Mouse (Mus musculus) kidney, embryonic 16.5 days (tissue): ENCODE data around the gene Nubpl. TPM values are rescaled to one million over a fixed set of nuclear protein-coding genes. Genes with fewer than 3 reads are reported as not detected.
"Not testable (repeated sequence)": the region's sequence is repeated elsewhere in the genome, so short reads cannot be mapped to it uniquely, and the experiment has no call there.

Experiments used
- ATAC-seq: fragments of 200-750 bp; cut with Nextera tagmentation; 2 replicates; pipeline ENCODE4 v1.8.0; 2017; ENCODE audit warnings: moderate TSS enrichment; ENCODE audit not compliant: low FRiP score, low TSS enrichment
- H3K27ac ChIP-seq: fragments of 300-500 bp; sonication (generic); 2 replicates; pipeline ENCODE4 v1.5.1; 2014; ENCODE audit warnings: low read length
- H3K27me3 ChIP-seq: fragments of 300-500 bp; sonication (generic); 2 replicates; pipeline ENCODE4 v1.6.1; 2014; ENCODE audit warnings: low read length, control low read depth, mixed read lengths; ENCODE audit not compliant: insufficient read depth
- H3K36me3 ChIP-seq: fragments of 300-500 bp; sonication (generic); 2 replicates; pipeline ENCODE4 v1.6.1; 2014; ENCODE audit warnings: low read length, control low read depth, mixed read lengths; ENCODE audit not compliant: insufficient read depth
- H3K4me1 ChIP-seq: fragments of 300-500 bp; sonication (generic); 2 replicates; pipeline ENCODE4 v1.6.1; 2014; ENCODE audit warnings: low read length, control low read depth, mixed read lengths; ENCODE audit not compliant: insufficient read depth
- H3K4me2 ChIP-seq: fragments of 300-500 bp; sonication (generic); replicated peaks from 2 replicates; pipeline ENCODE4 v1.6.1; 2014; ENCODE audit warnings: low read depth, low read length
- H3K4me3 ChIP-seq: fragments of 300-500 bp; sonication (generic); 2 replicates; pipeline ENCODE4 v1.5.1; 2014; ENCODE audit warnings: mild to moderate bottlenecking, low read length
- H3K9ac ChIP-seq: fragments of 300-500 bp; sonication (generic); replicated peaks from 2 replicates; pipeline ENCODE4 v1.6.1; 2014; ENCODE audit warnings: low read length
- H3K9me3 ChIP-seq: fragments of 300-500 bp; sonication (generic); 2 replicates; pipeline ENCODE4 v1.6.1; 2016; ENCODE audit warnings: low read length, control low read depth
- WGBS: fragments of 180-500 bp; shearing (Covaris S2); extraction: QIAGEN DNeasy Blood & Tissue Kit; methylation state at CpG from one replicate; pipeline ENCODE4 v1.1.7; 2014; 5-methylcytosine and 5-hydroxymethylcytosine counted together
- polyA plus RNA-seq: library from polyadenylated mRNA; unstranded; fragments of >200 nt; fragmentation: Nextera tagmentation; extraction: Ambion mirVana; gene quantifications from 2 replicates; pipeline ENCODE4 v1.2.1, GENCODE M21; 2015

Nubpl gene
- 16.6 and 16.8 TPM in 2 replicates for polyA plus RNA-seq

DNA sequence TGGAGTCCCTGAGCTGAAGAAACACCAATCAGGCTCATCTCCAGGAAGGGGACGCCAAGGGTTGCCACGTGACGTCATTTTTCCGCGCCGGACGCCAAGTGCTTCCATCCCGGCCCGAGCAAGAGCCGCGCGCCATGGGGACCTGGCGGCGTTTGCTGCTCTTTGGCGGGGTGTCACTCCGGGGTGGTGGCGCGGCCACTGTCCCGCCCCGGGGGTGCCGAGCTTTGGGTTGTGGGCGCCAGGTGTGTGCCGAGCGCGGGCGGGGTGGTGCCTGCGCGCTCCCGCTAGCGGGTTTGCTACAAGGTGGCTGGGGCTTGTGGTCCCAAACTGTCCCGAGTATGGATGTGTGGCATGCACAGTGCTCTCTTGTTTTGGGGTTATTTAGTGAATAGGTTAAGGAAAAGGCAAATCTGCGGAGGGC is at the start of gene Nubpl:
TSS of gene Nubpl (plus strand) at position 88 of the 421 bp plus-strand sequence.
- H3K9me3 ChIP-seq, result no peaks in the 10 kb centered on the region
- peak within 1 kb of the TSS; percentile 91 for H3K4me3 ChIP-seq
- peak within 1 kb of the TSS; percentile 97 for H3K9ac ChIP-seq
- no peaks in the 10 kb centered on the region for H3K36me3 ChIP-seq
- H3K4me2 ChIP-seq, result peak within 1 kb of the TSS; percentile 62
- H3K27me3 ChIP-seq, result no peaks in the 10 kb centered on the region
- H3K4me1 ChIP-seq, result 0 out of 2 replicates have a peak, but pooled peaks cover 6% of the 10 kb centered on the region
- H3K27ac ChIP-seq, result 0 out of 2 replicates have a peak within 1 kb of the TSS, but pooled peaks have one; percentile 48
- peak; percentile 99 for ATAC-seq
- WGBS, result 0% methylated on average over 32 of the region's 32 CpGs

DNA sequence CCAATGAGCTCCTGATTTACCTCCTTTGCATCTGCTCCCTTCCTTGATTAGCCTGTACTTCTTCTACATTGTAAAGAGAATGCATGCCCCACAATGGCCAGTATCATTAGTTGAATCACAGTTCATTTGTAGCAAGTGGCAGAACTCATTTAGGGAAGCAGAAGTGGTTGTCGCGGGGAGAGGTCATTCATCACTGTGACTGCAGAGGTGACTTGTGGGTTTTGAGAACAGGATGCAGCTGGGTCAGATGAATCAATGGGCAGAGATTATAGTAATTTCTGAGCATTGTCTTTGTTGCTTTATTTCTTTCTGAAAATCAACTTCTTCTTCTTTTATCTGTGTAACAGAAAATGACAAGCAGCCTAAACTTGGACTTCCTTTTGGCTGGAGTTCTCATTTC is 48.2 kb upstream of the Nubpl start:
- no peak overlapping the region for H3K9ac ChIP-seq
- H3K9me3 ChIP-seq, result no peaks in the 10 kb centered on the region
- H3K36me3 ChIP-seq, result no peaks in the 10 kb centered on the region
- H3K4me3 ChIP-seq, result no peak overlapping the region
- no peaks in the 10 kb centered on the region for H3K4me1 ChIP-seq
- 59% methylated on average over 2 of the region's 2 CpGs for WGBS
- no peak for ATAC-seq
- H3K27ac ChIP-seq, result no peak overlapping the region
- no peaks in the 10 kb centered on the region for H3K27me3 ChIP-seq
- no peak overlapping the region for H3K4me2 ChIP-seq

DNA sequence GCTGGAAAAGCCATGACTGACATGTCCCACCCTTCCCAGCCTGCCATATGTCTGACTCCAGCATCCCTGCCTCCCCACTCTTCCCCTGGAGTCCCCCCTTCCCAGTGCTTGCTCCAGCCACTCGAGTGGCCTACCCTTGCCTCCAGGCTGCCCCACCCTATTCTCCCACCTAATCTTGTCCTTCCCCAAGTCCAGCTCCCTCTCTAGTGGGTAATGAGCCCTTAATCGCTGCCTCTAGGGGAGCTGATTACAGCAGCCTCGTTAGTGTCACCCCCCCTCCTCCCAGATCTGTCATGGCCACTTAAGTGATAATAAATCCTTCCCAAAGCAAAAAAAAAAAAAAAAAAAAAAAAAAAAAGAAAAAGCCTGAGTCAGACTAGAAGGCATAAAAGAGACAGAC is 18.2 kb upstream of the Nubpl start:
- H3K36me3 ChIP-seq, H3K27me3 ChIP-seq, H3K9me3 ChIP-seq, H3K4me2 ChIP-seq, H3K4me3 ChIP-seq, H3K4me1 ChIP-seq, H3K27ac ChIP-seq, H3K9ac ChIP-seq: not testable (repeated sequence)
- ATAC-seq, result peak; percentile 74
- no CpG with 5 or more reads among the region's 3 CpGs for WGBS

DNA sequence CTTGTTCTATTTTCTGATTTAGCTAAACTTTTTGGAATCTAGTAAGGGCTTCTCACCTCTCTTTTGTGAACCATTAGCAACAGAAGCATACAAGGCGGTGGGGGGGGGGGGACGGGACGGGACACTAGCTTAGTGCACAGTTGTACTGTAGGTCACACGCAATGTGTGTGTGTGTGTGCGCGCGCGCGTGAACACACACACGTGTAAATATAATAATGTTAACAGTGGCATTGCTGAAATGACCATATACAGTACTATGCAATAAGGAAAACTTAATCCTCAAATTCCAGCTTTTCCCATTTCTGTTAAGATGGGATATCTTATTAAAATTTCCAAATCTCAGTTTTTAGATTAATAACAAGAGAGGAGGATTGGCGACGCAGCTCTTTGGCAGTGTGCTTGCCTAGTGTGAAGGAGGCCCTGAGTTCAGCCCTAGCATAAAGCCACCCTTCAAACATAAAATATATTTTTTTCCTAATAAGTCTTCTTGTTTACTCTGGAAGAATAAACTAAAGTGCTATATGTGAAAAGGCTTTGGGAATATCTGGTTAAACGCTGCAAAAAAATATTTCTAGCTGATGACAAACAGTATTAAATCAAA is 388 bp upstream of the Nubpl start:
- H3K27ac ChIP-seq, result no peak overlapping the region
- WGBS, result 74% methylated on average over 13 of the region's 13 CpGs
- no peak overlapping the region for H3K9ac ChIP-seq
- H3K27me3 ChIP-seq, result no peaks in the 10 kb centered on the region
- 0 out of 2 replicates have a peak, but pooled peaks cover 6% of the 10 kb centered on the region for H3K4me1 ChIP-seq
- peak overlapping the region; percentile 91 for H3K4me3 ChIP-seq
- H3K36me3 ChIP-seq, result no peaks in the 10 kb centered on the region
- ATAC-seq, result peak; percentile 52
- H3K9me3 ChIP-seq, result no peaks in the 10 kb centered on the region
- peak overlapping the region; percentile 62 for H3K4me2 ChIP-seq

DNA sequence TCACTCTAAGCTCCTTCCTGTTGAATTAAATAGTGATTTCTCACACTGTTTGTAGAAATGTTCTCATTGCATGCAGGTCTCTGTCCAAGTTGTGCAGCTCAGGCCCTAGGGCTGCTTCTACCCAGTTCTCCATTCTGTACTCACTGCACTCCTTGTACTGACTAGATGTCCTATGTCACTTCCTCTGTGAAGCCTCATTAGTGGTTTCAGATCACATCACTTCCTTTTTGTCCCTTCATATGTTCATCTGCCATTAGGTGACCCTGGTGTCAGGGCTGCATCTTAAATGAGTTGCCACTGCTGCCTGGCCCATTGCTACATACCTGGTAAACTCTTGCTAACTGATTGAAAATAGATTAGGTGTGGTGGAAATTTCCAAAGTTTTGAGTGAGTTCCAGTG is 22.7 kb downstream of the Nubpl start:
- Histone ChIP-seq H3K9ac (no peak overlapping the region), H3K4me2 (no peak overlapping the region), H3K36me3 (no peaks in the 10 kb centered on the region), H3K4me1 (no peaks in the 10 kb centered on the region), H3K27ac (no peak overlapping the region), H3K9me3 (no peaks in the 10 kb centered on the region), H3K4me3 (no peak overlapping the region), H3K27me3 (no peaks in the 10 kb centered on the region)
- no peak for ATAC-seq

- H3K27me3 ChIP-seq, result no peaks in the 10 kb centered on the region
- H3K4me2 ChIP-seq, result no peak overlapping the region
- H3K27ac ChIP-seq, result peak overlapping the region; percentile 51; the same call in 1 of the 2 replicates
- no peak overlapping the region for H3K9ac ChIP-seq
- no peaks in the 10 kb centered on the region for H3K36me3 ChIP-seq
- H3K4me1 ChIP-seq, result peaks cover 5% of the 10 kb centered on the region; the same call in 1 of the 2 replicates
- H3K4me3 ChIP-seq, result no peak overlapping the region
- no peaks in the 10 kb centered on the region for H3K9me3 ChIP-seq
- WGBS, result 45% methylated on average over 3 of the region's 3 CpGs
- ATAC-seq, result peak; percentile 93
Observed at GRCm38 (mm10) chr12:52126407-52126806, 28.9 kb downstream of the Nubpl start.

- Histone ChIP-seq H3K36me3 (no peaks in the 10 kb centered on the region), H3K4me3 (no peak overlapping the region), H3K27ac (no peak overlapping the region), H3K4me1 (peaks cover 5% of the 10 kb centered on the region; the same call in 1 of the 2 replicates), H3K27me3 (no peaks in the 10 kb centered on the region), H3K9me3 (no peaks in the 10 kb centered on the region), H3K4me2 (no peak overlapping the region), H3K9ac (no peak overlapping the region)
- 93% methylated on average over 3 of the region's 3 CpGs for WGBS
- ATAC-seq, result no peak
Observed at GRCm38 (mm10) chr12:52129072-52129471, 31.5 kb downstream of the Nubpl start.

- peak; percentile 57; the same call in 1 of the 2 replicates for ATAC-seq
- H3K27ac ChIP-seq, result peak overlapping the region; percentile 2; the same call in 1 of the 2 replicates
- no peaks in the 10 kb centered on the region for H3K27me3 ChIP-seq
- peak overlapping the region; percentile 27 for H3K4me2 ChIP-seq
- H3K4me3 ChIP-seq, result no peak overlapping the region
- H3K36me3 ChIP-seq, result no peaks in the 10 kb centered on the region
- WGBS, result 8% methylated on average over 10 of the region's 10 CpGs
- peaks cover 3% of the 10 kb centered on the region; the same call in 1 of the 2 replicates for H3K4me1 ChIP-seq
- H3K9me3 ChIP-seq, result no peaks in the 10 kb centered on the region
- H3K9ac ChIP-seq, result peak overlapping the region; percentile 48; the same call in 1 of the 2 replicates
Observed at GRCm38 (mm10) chr12:52132256-52132655, 34.7 kb downstream of the Nubpl start.

GRCm38 (mm10) chr12:52138296-52138695 is 40.8 kb downstream of the Nubpl start:
- Histone ChIP-seq H3K4me1 (peaks cover 3% of the 10 kb centered on the region; the same call in 1 of the 2 replicates), H3K4me2 (no peak overlapping the region), H3K9me3 (no peaks in the 10 kb centered on the region), H3K9ac (no peak overlapping the region), H3K36me3 (no peaks in the 10 kb centered on the region), H3K27ac (no peak overlapping the region), H3K4me3 (no peak overlapping the region), H3K27me3 (no peaks in the 10 kb centered on the region)
- 68% methylated on average over 4 of the region's 4 CpGs for WGBS
- no peak for ATAC-seq

DNA sequence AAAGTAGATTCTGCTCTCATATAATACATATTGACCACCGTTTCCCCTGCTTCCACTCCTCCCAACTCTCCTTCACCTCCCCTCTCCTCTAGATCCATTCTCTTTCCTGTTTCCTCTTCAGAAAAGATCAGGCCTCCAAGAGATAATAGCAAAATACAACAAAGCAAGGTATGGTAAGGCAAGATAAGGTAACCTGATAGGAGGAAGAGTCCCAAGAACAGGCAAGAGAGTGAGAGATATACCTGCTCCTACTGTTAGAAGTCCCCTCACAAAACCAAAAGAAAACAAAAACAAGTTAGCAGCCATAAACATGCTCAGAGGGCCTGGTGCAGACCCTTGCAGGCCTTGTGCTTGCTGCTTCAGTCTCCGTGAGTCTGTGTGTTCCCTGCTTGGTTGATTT is 49.1 kb downstream of the Nubpl start:
- H3K4me1 ChIP-seq, result no peaks in the 10 kb centered on the region
- H3K27ac ChIP-seq, result no peak overlapping the region
- peaks cover 6% of the 10 kb centered on the region for H3K9me3 ChIP-seq
- no peaks in the 10 kb centered on the region for H3K27me3 ChIP-seq
- no peak overlapping the region for H3K4me3 ChIP-seq
- WGBS, result 69% methylated on average over 2 of the region's 2 CpGs
- no peak for ATAC-seq
- no peak overlapping the region for H3K9ac ChIP-seq
- no peaks in the 10 kb centered on the region for H3K36me3 ChIP-seq
- H3K4me2 ChIP-seq, result no peak overlapping the region
